Mouse (Mus musculus): Measurements from ENCODE around the gene Ccdc92b. TPM values are rescaled to one million over a fixed set of nuclear protein-coding genes. Genes with fewer than 3 reads are reported as not detected.

Ccdc92b gene
- polyA plus RNA-seq, 1 experiment from 2014 or later = 0.35 TPM

- Histone ChIP-seq H3K4me3 (peak overlapping the region; percentile 31), H3K4me1 (no peaks in the 10 kb centered on the region; the same call in 1 of the 2 replicates), H3K4me2 (peak overlapping the region; percentile 53), H3K36me3 (no peaks in the 10 kb centered on the region), H3K27ac (no peak overlapping the region), H3K9ac (no peak overlapping the region), H3K9me3 (no peaks in the 10 kb centered on the region), H3K27me3 (peaks cover 69% of the 10 kb centered on the region)
- no peak for ATAC-seq (ENCODE audit: borderline replicate concordance, extremely low read depth, low FRiP score, low TSS enrichment)
- WGBS = 5% methylated on average over 66 of the region's 66 CpGs
Observed at GRCm38 (mm10) chr11:74589401-74590238, 29.8 kb upstream of the Ccdc92b start.

GRCm38 (mm10) chr11:74590239-74590596 lies 29.2 kb upstream of the Ccdc92b start:
- peaks cover 69% of the 10 kb centered on the region for H3K27me3 ChIP-seq
- 1% methylated on average over 25 of the region's 25 CpGs for WGBS

GRCm38 (mm10) chr11:74590691-74591090 lies 28.7 kb upstream of the Ccdc92b start:
- Histone ChIP-seq H3K4me1 (no peaks in the 10 kb centered on the region; the same call in 1 of the 2 replicates), H3K9me3 (no peaks in the 10 kb centered on the region), H3K27me3 (peaks cover 69% of the 10 kb centered on the region), H3K9ac (no peak overlapping the region), H3K4me2 (no peak overlapping the region), H3K36me3 (no peaks in the 10 kb centered on the region), H3K27ac (no peak overlapping the region), H3K4me3 (no peak overlapping the region)
- ATAC-seq (ENCODE audit: borderline replicate concordance, extremely low read depth, low FRiP score, low TSS enrichment) = no peak
- WGBS = 28% methylated on average over 13 of the region's 13 CpGs

More at GRCm38 (mm10) chr11:74590239-74590596, 29.2 kb upstream of the Ccdc92b start:
- Histone ChIP-seq H3K36me3 (no peaks in the 10 kb centered on the region), H3K4me2 (peak overlapping the region; percentile 53), H3K9me3 (no peaks in the 10 kb centered on the region), H3K4me3 (peak overlapping the region; percentile 31), H3K9ac (no peak overlapping the region), H3K4me1 (no peaks in the 10 kb centered on the region; the same call in 1 of the 2 replicates), H3K27ac (no peak overlapping the region)
- no peak for ATAC-seq (ENCODE audit: borderline replicate concordance, extremely low read depth, low FRiP score, low TSS enrichment)

GRCm38 (mm10) chr11:74592246-74592645 lies 27.2 kb upstream of the Ccdc92b start:
- Histone ChIP-seq H3K4me1 (no peaks in the 10 kb centered on the region; the same call in 1 of the 2 replicates), H3K27me3 (peaks cover 63% of the 10 kb centered on the region), H3K36me3 (no peaks in the 10 kb centered on the region), H3K9me3 (no peaks in the 10 kb centered on the region), H3K9ac (no peak overlapping the region), H3K4me2 (no peak overlapping the region), H3K4me3 (no peak overlapping the region), H3K27ac (no peak overlapping the region)
- whole genome bisulfite sequencing = 66% methylated on average over 3 of the region's 3 CpGs
- ATAC-seq (ENCODE audit: borderline replicate concordance, extremely low read depth, low FRiP score, low TSS enrichment) = peak; percentile 46; the same call in 1 of the 2 replicates

- H3K9ac ChIP-seq = no peak overlapping the region
- H3K4me1 ChIP-seq = no peaks in the 10 kb centered on the region
- WGBS = 49% methylated on average over 4 of the region's 4 CpGs
- H3K4me3 ChIP-seq = no peak overlapping the region
- no peak; the same call in 1 of the 2 replicates for ATAC-seq (ENCODE audit: borderline replicate concordance, extremely low read depth, low FRiP score, low TSS enrichment)
- H3K4me2 ChIP-seq = no peak overlapping the region
- no peak overlapping the region for H3K27ac ChIP-seq
- H3K36me3 ChIP-seq = no peaks in the 10 kb centered on the region
- H3K27me3 ChIP-seq = peaks cover 14% of the 10 kb centered on the region; the same call in 1 of the 2 replicates
- H3K9me3 ChIP-seq = no peaks in the 10 kb centered on the region
Observed at GRCm38 (mm10) chr11:74597283-74597989, 22.0 kb upstream of the Ccdc92b start.

GRCm38 (mm10) chr11:74597990-74598337 lies 21.4 kb upstream of the Ccdc92b start:
- H3K9me3 ChIP-seq = no peaks in the 10 kb centered on the region
- no peak for ATAC-seq (ENCODE audit: borderline replicate concordance, extremely low read depth, low FRiP score, low TSS enrichment)

GRCm38 (mm10) chr11:74602286-74602685 lies 17.1 kb upstream of the Ccdc92b start:
- H3K4me3 ChIP-seq = no peak overlapping the region
- H3K36me3 ChIP-seq = no peaks in the 10 kb centered on the region
- H3K27ac ChIP-seq = no peak overlapping the region
- H3K4me1 ChIP-seq = no peaks in the 10 kb centered on the region
- no peak for ATAC-seq (ENCODE audit: borderline replicate concordance, extremely low read depth, low FRiP score, low TSS enrichment)
- H3K9me3 ChIP-seq = no peaks in the 10 kb centered on the region
- 88% methylated on average over 1 of the region's 1 CpGs for WGBS
- no peak overlapping the region for H3K9ac ChIP-seq
- no peak overlapping the region for H3K4me2 ChIP-seq
- no peaks in the 10 kb centered on the region; the same call in 1 of the 2 replicates for H3K27me3 ChIP-seq

More at GRCm38 (mm10) chr11:74597990-74598337, 21.4 kb upstream of the Ccdc92b start:
- H3K4me2 ChIP-seq = no peak overlapping the region
- no peak overlapping the region for H3K9ac ChIP-seq
- H3K4me1 ChIP-seq = no peaks in the 10 kb centered on the region
- H3K4me3 ChIP-seq = no peak overlapping the region
- no peak overlapping the region for H3K27ac ChIP-seq
- H3K27me3 ChIP-seq = peaks cover 9% of the 10 kb centered on the region; the same call in 1 of the 2 replicates
- H3K36me3 ChIP-seq = no peaks in the 10 kb centered on the region

GRCm38 (mm10) chr11:74610068-74610467 lies 9.3 kb upstream of the Ccdc92b start:
- no peak for ATAC-seq (ENCODE audit: borderline replicate concordance, extremely low read depth, low FRiP score, low TSS enrichment)
- peaks cover 5% of the 10 kb centered on the region; the same call in 1 of the 2 replicates for H3K4me1 ChIP-seq
- no peaks in the 10 kb centered on the region for H3K9me3 ChIP-seq
- H3K4me3 ChIP-seq = no peak overlapping the region
- H3K27ac ChIP-seq = no peak overlapping the region
- no peak overlapping the region for H3K9ac ChIP-seq
- peaks cover 53% of the 10 kb centered on the region for H3K27me3 ChIP-seq
- no peak overlapping the region for H3K4me2 ChIP-seq
- WGBS = 22% methylated on average over 5 of the region's 5 CpGs
- no peaks in the 10 kb centered on the region for H3K36me3 ChIP-seq

GRCm38 (mm10) chr11:74610545-74611176 lies 8.7 kb upstream of the Ccdc92b start, which contains the start of gene Rap1gap2:
TSS of gene Rap1gap2 (minus strand) at chr11:74610915.
- H3K36me3 ChIP-seq = no peaks in the 10 kb centered on the region
- no peak for ATAC-seq (ENCODE audit: borderline replicate concordance, extremely low read depth, low FRiP score, low TSS enrichment)
- no peaks in the 10 kb centered on the region for H3K9me3 ChIP-seq
- H3K27ac ChIP-seq = no peak within 1 kb of the TSS
- H3K27me3 ChIP-seq = peaks cover 53% of the 10 kb centered on the region
- peak within 1 kb of the TSS; percentile 32 for H3K4me3 ChIP-seq
- no peak within 1 kb of the TSS for H3K9ac ChIP-seq
- WGBS = 3% methylated on average over 50 of the region's 50 CpGs
- H3K4me2 ChIP-seq = peak within 1 kb of the TSS; percentile 59
- H3K4me1 ChIP-seq = peaks cover 5% of the 10 kb centered on the region; the same call in 1 of the 2 replicates

GRCm38 (mm10) chr11:74611437-74611836 lies 8.0 kb upstream of the Ccdc92b start:
- no peak overlapping the region for H3K9ac ChIP-seq
- H3K9me3 ChIP-seq = no peaks in the 10 kb centered on the region
- H3K27ac ChIP-seq = no peak overlapping the region
- no peak for ATAC-seq (ENCODE audit: borderline replicate concordance, extremely low read depth, low FRiP score, low TSS enrichment)
- H3K4me3 ChIP-seq = no peak overlapping the region
- H3K36me3 ChIP-seq = no peaks in the 10 kb centered on the region
- peak overlapping the region; percentile 59 for H3K4me2 ChIP-seq
- H3K4me1 ChIP-seq = peaks cover 5% of the 10 kb centered on the region; the same call in 1 of the 2 replicates
- H3K27me3 ChIP-seq = peaks cover 56% of the 10 kb centered on the region
- WGBS = 11% methylated on average over 7 of the region's 7 CpGs

GRCm38 (mm10) chr11:74613428-74613827 lies 6.0 kb upstream of the Ccdc92b start:
- Histone ChIP-seq H3K9me3 (no peaks in the 10 kb centered on the region), H3K27me3 (peaks cover 62% of the 10 kb centered on the region), H3K36me3 (no peaks in the 10 kb centered on the region), H3K27ac (no peak overlapping the region), H3K9ac (no peak overlapping the region), H3K4me3 (no peak overlapping the region), H3K4me1 (peaks cover 5% of the 10 kb centered on the region; the same call in 1 of the 2 replicates), H3K4me2 (no peak overlapping the region)
- no peak for ATAC-seq (ENCODE audit: borderline replicate concordance, extremely low read depth, low FRiP score, low TSS enrichment)
- 46% methylated on average over 4 of the region's 4 CpGs for WGBS
